Mouse (Mus musculus) brain, embryonic 14.5 days (tissue): ENCODE data around the gene Dab2ip.

ENCODE experiments used
- CTCF ChIP-seq: fragments of 200-500 bp; IDR thresholded peaks from 2 replicates; pipeline ENCODE4 v1.5.1; 2012; ENCODE audit warnings: inconsistent platforms, mild to moderate bottlenecking, moderate library complexity, borderline replicate concordance; ENCODE audit not compliant: insufficient read depth, insufficient read length; ENCODE audit errors: extremely low read depth
- POLR2A ChIP-seq: fragments of 200-500 bp; IDR thresholded peaks from 2 replicates; pipeline ENCODE4 v1.6.1; 2012; ENCODE audit warnings: mild to moderate bottlenecking, inconsistent platforms, borderline replicate concordance; ENCODE audit not compliant: poor library complexity, insufficient read depth, insufficient read length, severe bottlenecking; ENCODE audit errors: extremely low read depth

- no peak for TF ChIP-seq POLR2A
- no peak for TF ChIP-seq CTCF
Measured at GRCm38 (mm10) chr2:35618981-35619380, 60.9 kb downstream of the Dab2ip start.
